ENCODE assay signal across 17 mouse cellular contexts in the genomic region with DNA sequence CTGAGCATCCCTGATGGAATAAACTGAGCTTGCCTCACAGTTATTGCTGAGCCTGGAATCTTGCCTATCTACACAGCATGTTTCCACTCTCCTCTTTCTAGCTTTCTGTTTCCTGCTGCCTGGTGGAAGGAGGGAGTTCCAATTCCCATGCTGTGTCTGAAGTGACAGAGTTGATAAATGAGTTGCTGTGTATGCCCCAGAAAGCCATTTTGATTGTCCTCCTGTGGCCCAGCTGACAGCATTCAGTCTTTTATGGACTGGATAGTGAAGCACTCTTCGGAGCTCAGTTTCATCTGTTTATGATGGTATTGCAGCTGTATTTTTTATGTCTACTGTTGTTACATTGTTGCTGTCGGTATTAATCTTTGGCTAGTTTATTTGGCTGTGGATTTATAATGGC.
DNase-seq lines count a peak whose midpoint lies in the region; ATAC-seq and TF ChIP-seq lines count a peak whose summit lies in the region.
"Had no signal": no experiment of that assay in that cellular context is flagged by ENCODE, and none has a peak within 500 bp of the region (broad histone marks: within the 10 kb centered on the region; RNA-seq: fewer than 3 reads in every experiment).

No protein-coding gene starts in this region.

- no peak for TF ChIP-seq CTCF in kidney, postnatal 0 days (IDR thresholded peaks at IDR 0.05; ENCODE audit: low read depth)

- no peaks in the 10 kb centered on the region for H3K36me3 ChIP-seq in kidney, postnatal 0 days (ENCODE audit: insufficient read depth, low read length)
- H3K36me3 ChIP-seq: embryonic facial prominence, embryonic 10.5 days; heart, embryonic 13.5 days; hindbrain, embryonic 13.5 days had no signal

- H3K4me1 ChIP-seq in kidney, postnatal 0 days (replicated peaks; ENCODE audit: insufficient read depth, low read length): no peaks in the 10 kb centered on the region
- H3K4me1 ChIP-seq: embryonic facial prominence, embryonic 10.5 days; forebrain, embryonic 13.5 days; heart, embryonic 13.5 days; hindbrain, embryonic 13.5 days had no signal

- ATAC-seq in kidney, postnatal 0 days (replicated peaks; ENCODE audit: low FRiP score, low read depth): no peak
- ATAC-seq: forebrain, embryonic 13.5 days; forebrain, postnatal 0 days had no signal

- no peaks in the 10 kb centered on the region for H3K9me3 ChIP-seq in kidney, postnatal 0 days (replicated peaks; ENCODE audit: low read length)
- H3K9me3 ChIP-seq: embryonic facial prominence, embryonic 10.5 days; forebrain, embryonic 13.5 days; heart, embryonic 13.5 days; hindbrain, embryonic 13.5 days had no signal

- peak; percentile 1 to 9 for DNase-seq in cerebellum, postnatal 14 days
- no peak for DNase-seq in cerebellum, adult 11-12 months
- DNase-seq in kidney, postnatal 0 days (ENCODE audit: low spot score): peak; percentile 24
- no peak for DNase-seq in kidney, adult 9 months
- DNase-seq in mesoderm, embryonic 11.5 days (ENCODE audit: low read depth, low spot score): peak; percentile 22
- DNase-seq in lung, adult 18-20 months: no peak
- no peak for DNase-seq in heart, adult 9 months (ENCODE audit: low spot score in 2 of 2)
- DNase-seq: adrenal gland, postnatal 10 days; cerebellum, adult 18-20 months; cerebellum, postnatal 25 days; forebrain, postnatal 0 days; gastrocnemius, postnatal 25 days; heart, postnatal 36 days had no signal

- H3K9ac ChIP-seq in kidney, postnatal 0 days (ENCODE audit: low read depth, low read length): no peak overlapping the region
- H3K9ac ChIP-seq: forebrain, embryonic 13.5 days; forebrain, postnatal 0 days; heart, embryonic 13.5 days; hindbrain, embryonic 13.5 days had no signal

- H3K4me2 ChIP-seq in kidney, postnatal 0 days (ENCODE audit: low read length): no peak overlapping the region
- H3K4me2 ChIP-seq: forebrain, embryonic 13.5 days; heart, embryonic 13.5 days; hindbrain, embryonic 13.5 days had no signal

- WGBS in kidney, postnatal 0 days: 50% methylated on average over 2 of the region's 2 CpGs

- no peak overlapping the region for H3K27ac ChIP-seq in kidney, postnatal 0 days
- H3K27ac ChIP-seq: embryonic facial prominence, embryonic 10.5 days; forebrain, embryonic 13.5 days; heart, embryonic 13.5 days; hindbrain, embryonic 13.5 days had no signal

- H3K27me3 ChIP-seq in kidney, postnatal 0 days (ENCODE audit: insufficient read depth, low read length): no peaks in the 10 kb centered on the region
- H3K27me3 ChIP-seq: forebrain, embryonic 13.5 days; heart, embryonic 13.5 days; hindbrain, embryonic 13.5 days had no signal

- no peak overlapping the region for H3K4me3 ChIP-seq in kidney, postnatal 0 days (replicated peaks; ENCODE audit: low read depth, low read length)
- H3K4me3 ChIP-seq: embryonic facial prominence, embryonic 10.5 days; forebrain, embryonic 13.5 days; heart, embryonic 13.5 days; hindbrain, embryonic 13.5 days had no signal

Comparison
In these comparisons a context has a peak if more than half of its experiments do, and no peak if none do; other contexts are left out.
1. DNase-seq: peak in cerebellum, postnatal 14 days (2 of 2), kidney, postnatal 0 days (single experiment) and mesoderm, embryonic 11.5 days (single experiment); none in cerebellum, adult 11-12 months (single experiment), kidney, adult 9 months (single experiment), lung, adult 18-20 months (0 of 2) and heart, adult 9 months (0 of 2).